Mouse (Mus musculus) kidney, adult 2 months (tissue): Measurements from ENCODE around the gene Gde1.

Experiments
- CTCF ChIP-seq: fragments of 200-500 bp; conservative IDR thresholded peaks from 2 replicates; pipeline ENCODE4 v1.5.1; 2011; ENCODE audit warnings: low read depth, mild to moderate bottlenecking, control low read depth, low read length, moderate library complexity, mixed read lengths; ENCODE audit not compliant: insufficient read depth, insufficient read length
- POLR2A ChIP-seq: fragments of 200-500 bp; IDR thresholded peaks from one replicate; pipeline ENCODE4 v1.6.1; 2011; ENCODE audit warnings: low read depth, low read length, control low read depth

GRCm38 (mm10) chr7:118714873-118715272 is 9.3 kb upstream of the Gde1 start:
- TF ChIP-seq POLR2A, result no peak
- no peak for TF ChIP-seq CTCF
